Mouse (Mus musculus): ENCODE measurements around the gene Numbl. TPM values are rescaled to one million over a fixed set of nuclear protein-coding genes. Genes with fewer than 3 reads are reported as not detected.

The Numbl gene
- polyA plus RNA-seq (2015; fragmentation: Nextera tagmentation; extraction: Ambion mirVana): 18.3 and 28.1 TPM in 2 replicates

DNA sequence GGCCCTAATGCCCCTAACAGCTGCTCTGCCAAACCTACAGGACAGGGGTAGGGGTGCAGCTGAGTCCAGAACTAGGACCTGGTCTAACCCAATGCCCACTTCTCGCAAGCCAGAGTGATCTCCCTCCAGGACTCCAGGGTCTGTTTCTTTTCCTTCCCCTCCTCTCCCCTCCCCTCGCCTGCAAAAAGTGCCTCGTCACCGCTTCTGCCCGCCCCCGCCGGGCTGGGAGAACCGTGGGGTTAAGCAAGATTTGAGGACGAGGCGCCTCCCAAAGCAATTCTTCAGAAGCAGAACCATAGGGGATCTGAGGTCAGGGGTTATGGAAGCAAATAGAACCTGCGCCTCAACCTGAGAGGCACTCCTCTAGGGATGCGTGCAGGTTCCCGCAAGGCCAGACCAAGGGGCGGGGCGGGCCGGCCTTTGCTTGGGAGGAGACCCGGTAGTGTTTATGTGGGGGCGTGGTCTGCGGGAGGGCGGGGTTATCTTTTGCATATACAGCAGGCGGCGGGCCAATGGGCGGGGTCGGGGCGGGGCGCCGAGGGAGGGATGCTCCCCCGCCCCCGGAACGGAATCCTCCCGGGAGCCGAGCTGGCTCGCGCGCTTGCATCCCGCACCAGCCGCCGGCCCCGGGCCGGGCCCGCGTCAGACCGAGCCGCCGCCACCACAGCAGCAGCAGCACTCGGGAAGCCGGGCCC is at the start of gene Numbl:
TSS of gene Numbl (plus strand) at position 229 of the 695 bp plus-strand sequence.

GRCm38 (mm10) chr7:27228281-27228821 is 29.9 kb upstream of the Numbl start, which contains the start of gene Itpkc:
Itpkc (minus strand) TSS chr7:27228661.

GRCm38 (mm10) chr7:27232781-27233281 is 25.4 kb upstream of the Numbl start, which contains the start of gene Coq8b:
Coq8b (plus strand) TSS chr7:27233023.

Other genes with a start within 250 kb of the Numbl start
- 0.86 and 1.6 TPM in 2 replicates for gene Cyp2a12, start 229.4 kb upstream of the Numbl start, polyA plus RNA-seq (2015; fragmentation: Nextera tagmentation; extraction: Ambion mirVana)
- 6.3 and 36.2 TPM in 2 replicates for gene Cyp2f2, start 138.5 kb upstream of the Numbl start, polyA plus RNA-seq (2015; fragmentation: Nextera tagmentation; extraction: Ambion mirVana)
- 0.08 TPM in 2 replicates for gene Cyp2t4, start 104.7 kb upstream of the Numbl start, polyA plus RNA-seq (2015; fragmentation: Nextera tagmentation; extraction: Ambion mirVana)
- 60.0 and 66.9 TPM in 2 replicates for gene Egln2, start 91.6 kb upstream of the Numbl start, polyA plus RNA-seq (2015; fragmentation: Nextera tagmentation; extraction: Ambion mirVana)
- 70.8 and 78.7 TPM in 2 replicates for gene Rab4b, start 79.5 kb upstream of the Numbl start, polyA plus RNA-seq (2015; fragmentation: Nextera tagmentation; extraction: Ambion mirVana)
- 0.44 TPM in 1 of 2 replicates, not detected in the other for gene Gm21983, start 77.3 kb upstream of the Numbl start, polyA plus RNA-seq (2015; fragmentation: Nextera tagmentation; extraction: Ambion mirVana)
- gene Mia, start 77.3 kb upstream of the Numbl start, polyA plus RNA-seq (2015; fragmentation: Nextera tagmentation; extraction: Ambion mirVana): 7.4 and 7.5 TPM in 2 replicates
- gene BC024978, start 62.7 kb upstream of the Numbl start, polyA plus RNA-seq (2015; fragmentation: Nextera tagmentation; extraction: Ambion mirVana): 2.0 and 3.0 TPM in 2 replicates
- gene Snrpa, start 62.2 kb upstream of the Numbl start, polyA plus RNA-seq (2015; fragmentation: Nextera tagmentation; extraction: Ambion mirVana): 76.4 and 99.8 TPM in 2 replicates
- gene Itpkc, start 29.8 kb upstream of the Numbl start, polyA plus RNA-seq (2015; fragmentation: Nextera tagmentation; extraction: Ambion mirVana): 3.9 and 4.1 TPM in 2 replicates
- gene Coq8b, start 25.4 kb upstream of the Numbl start, polyA plus RNA-seq (2015; fragmentation: Nextera tagmentation; extraction: Ambion mirVana): 15.9 and 25.4 TPM in 2 replicates
- 59.6 and 109 TPM in 2 replicates for gene Ltbp4, start 79.3 kb downstream of the Numbl start, polyA plus RNA-seq (2015; fragmentation: Nextera tagmentation; extraction: Ambion mirVana)
- gene Shkbp1, start 97.6 kb downstream of the Numbl start, polyA plus RNA-seq (2015; fragmentation: Nextera tagmentation; extraction: Ambion mirVana): 13.6 and 13.9 TPM in 2 replicates
- gene Gm20479, start 99.0 kb downstream of the Numbl start, polyA plus RNA-seq (2015; fragmentation: Nextera tagmentation; extraction: Ambion mirVana): not detected in 2 replicates
- gene Sptbn4, start 189.3 kb downstream of the Numbl start, polyA plus RNA-seq (2015; fragmentation: Nextera tagmentation; extraction: Ambion mirVana): 0.23 and 0.25 TPM in 2 replicates
- 93.1 and 109 TPM in 2 replicates for gene Blvrb, start 189.5 kb downstream of the Numbl start, polyA plus RNA-seq (2015; fragmentation: Nextera tagmentation; extraction: Ambion mirVana)
- 27.5 and 29.9 TPM in 2 replicates for gene Sertad3, start 215.3 kb downstream of the Numbl start, polyA plus RNA-seq (2015; fragmentation: Nextera tagmentation; extraction: Ambion mirVana)
- gene Sertad1, start 228.5 kb downstream of the Numbl start, polyA plus RNA-seq (2015; fragmentation: Nextera tagmentation; extraction: Ambion mirVana): 33.7 and 41.7 TPM in 2 replicates
- 2.6 and 3.8 TPM in 2 replicates for gene Prx, start 240.9 kb downstream of the Numbl start, polyA plus RNA-seq (2015; fragmentation: Nextera tagmentation; extraction: Ambion mirVana)

All from adrenal gland, postnatal 0 days (tissue).